Mouse (Mus musculus) heart, postnatal 25 days (tissue): Measurements from ENCODE around the gene Gm44805. TPM values are rescaled to one million over a fixed set of nuclear protein-coding genes. Genes with fewer than 3 reads are reported as not detected.
"Not testable (repeated sequence)": the region's sequence is repeated elsewhere in the genome, so short reads cannot be mapped to it uniquely, and the experiment has no call there.

ENCODE experiments used
- DNase-seq: peaks from one replicate; pipeline ENCODE4 v3.0.0; 2022; ENCODE audit warnings: low spot score
- intact Hi-C: fragments of 180-260 bp; cut with DNase I; formaldehyde crosslinking; loops from one replicate; pipeline ENCODE4 v1.15.1; 2025
- total RNA-seq, 2 experiments: library from RNA; stranded (reverse); gene quantifications; 2 replicates each; pipeline ENCODE4 v1.2.3; 2021

The Gm44805 gene
- total RNA-seq, 2 experiments from 2014 or later = not detected

DNA sequence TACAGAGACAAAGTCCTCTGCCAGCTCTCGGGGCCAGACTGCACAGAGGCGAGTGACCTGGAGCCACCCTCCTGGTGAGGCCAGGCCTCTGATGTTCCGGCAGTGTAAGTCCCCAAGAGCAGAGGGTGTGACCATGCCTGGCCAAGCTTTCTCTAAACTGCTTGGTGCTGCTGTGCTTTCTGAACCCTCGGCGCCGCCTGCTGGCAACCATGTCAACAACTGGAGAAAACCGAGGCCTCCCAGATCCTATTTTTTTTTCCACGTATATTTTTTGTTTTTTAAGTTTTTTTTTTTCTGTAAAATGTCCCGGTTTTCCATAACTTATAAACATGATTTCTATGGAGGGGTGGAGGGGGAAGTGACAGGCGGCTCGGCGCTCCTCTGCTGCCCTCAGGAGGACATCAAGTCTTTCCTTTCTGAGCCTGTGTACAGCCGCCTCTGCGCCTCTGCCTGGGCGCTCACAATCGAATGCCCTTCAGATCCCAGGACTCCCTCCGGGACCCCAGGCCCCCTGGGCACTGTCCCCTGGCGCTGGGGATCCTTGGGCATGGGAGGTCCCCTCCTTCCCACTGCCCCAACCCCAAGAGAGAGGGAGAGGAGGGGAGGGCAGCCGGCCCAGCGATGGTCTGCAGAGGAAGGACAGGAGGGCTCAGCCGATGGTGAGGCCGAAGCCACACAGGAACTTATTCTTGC, 20.0 kb upstream of the Gm44805 start:
- intact Hi-C loops = loop anchor here (5.0 kb wide), 1 partner anchor 294 kb away; no protein-coding TSS in a partner anchor
- DNase-seq = peak; percentile 67

DNA sequence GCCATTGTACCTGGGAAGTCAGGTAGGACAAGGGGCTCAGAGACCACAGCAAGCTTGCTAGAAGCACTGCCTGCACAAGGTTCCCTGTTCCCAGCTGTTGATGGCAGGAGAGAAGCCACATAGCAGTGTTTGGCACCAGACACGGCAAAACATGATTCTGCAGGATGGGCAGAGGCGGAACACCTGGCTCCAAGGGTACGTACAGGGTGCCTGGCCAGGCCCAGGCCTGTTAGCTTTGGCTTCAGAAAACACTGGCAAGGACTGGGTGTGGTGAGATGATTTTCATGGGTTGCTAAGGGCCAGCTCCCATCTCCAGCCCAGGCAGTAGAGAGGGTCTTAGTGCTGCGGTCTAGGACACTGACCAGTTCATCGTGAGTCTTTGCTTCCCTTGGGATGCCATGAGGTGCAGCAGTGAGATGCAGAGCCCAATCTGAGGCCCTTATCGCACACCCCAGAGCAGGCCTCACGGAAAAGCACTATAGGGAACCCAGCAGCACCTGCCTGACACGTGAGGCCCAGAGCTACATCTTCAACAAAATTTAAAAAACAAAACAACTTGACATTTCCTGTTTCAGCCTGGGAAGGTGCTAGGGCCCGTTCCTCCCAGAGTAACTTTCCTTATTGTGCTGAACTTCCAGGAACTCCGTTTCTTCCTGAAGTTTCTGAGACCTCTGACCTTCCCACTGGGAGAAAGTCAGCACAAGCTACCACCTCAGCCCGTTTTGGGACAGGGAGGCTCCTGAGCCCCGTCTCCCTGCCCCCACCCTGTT, 19.3 kb upstream of the Gm44805 start:
- intact Hi-C loops = loop anchor here (5.0 kb wide), 1 partner anchor 293 kb away; no protein-coding TSS in a partner anchor
- no peak for DNase-seq

DNA sequence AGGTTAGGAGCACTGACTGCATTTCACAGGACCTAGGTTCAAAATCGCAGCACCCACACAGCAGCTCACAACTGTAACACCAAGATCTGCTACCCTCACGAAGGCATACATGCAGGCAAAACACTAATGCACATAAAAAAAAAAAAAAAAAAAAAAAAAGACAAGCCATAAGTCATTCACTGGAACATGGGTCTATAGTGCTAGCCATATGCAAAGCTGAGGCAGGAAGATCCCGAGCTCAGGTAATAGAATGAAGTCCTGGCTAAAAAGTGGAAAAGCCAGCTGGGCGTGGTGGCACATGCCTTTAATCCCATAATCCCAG, 18.6 kb upstream of the Gm44805 start:
- intact Hi-C loops = loop anchor here (5.0 kb wide), 1 partner anchor 292 kb away; no protein-coding TSS in a partner anchor

DNA sequence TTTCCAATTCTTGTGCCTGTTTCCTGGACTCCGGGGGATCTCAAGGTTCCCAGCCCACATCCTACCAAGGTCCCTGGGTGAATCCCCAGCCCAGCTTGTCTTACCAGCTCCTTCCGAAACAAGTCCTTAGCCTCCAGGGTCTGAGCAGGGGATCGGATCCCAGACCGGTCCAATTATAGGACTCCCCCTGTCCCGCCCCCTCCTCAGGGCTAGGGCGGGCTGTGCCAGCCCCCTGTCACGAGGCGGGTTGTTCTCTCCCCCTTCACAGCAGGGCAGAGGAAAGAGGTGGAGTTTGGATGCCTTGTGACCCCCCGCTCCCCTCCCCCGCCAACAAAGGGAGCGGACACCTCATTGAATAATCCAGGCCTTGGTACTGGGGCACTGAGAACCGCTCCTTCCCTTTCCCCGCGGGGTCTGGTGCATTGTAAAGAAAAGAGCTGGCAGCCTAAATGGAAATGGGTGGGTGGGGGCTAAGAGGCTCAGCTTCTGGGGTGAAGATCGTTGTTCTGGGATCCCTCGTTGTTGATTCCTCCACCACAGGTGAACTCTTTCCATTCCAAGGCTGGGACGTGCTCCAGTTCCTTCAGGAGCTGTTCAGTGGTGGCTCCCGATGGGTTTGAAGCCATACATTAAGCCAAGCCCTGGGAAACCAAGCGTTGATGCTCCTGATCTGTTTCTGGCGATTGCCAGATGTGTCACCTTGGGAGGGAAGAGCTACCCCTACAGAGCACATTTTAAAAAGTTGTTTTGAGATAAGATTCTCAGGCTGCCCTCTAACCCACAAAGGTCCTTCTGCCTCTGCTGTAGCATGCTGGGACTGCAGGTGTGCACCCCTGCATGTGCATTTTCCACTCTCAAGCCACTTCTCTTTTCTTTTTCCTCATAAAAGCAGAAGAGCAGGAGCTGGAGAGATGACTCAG, 17.9 kb upstream of the Gm44805 start, which contains the start of gene Apoe:
Gene Apoe (minus strand): TSS at position 282 of the 920 bp plus-strand sequence.
- intact Hi-C loops = no loop called here
- DNase-seq = peak; percentile 75

More for the DNA sequence above, 18.6 kb upstream of the Gm44805 start:
- DNase-seq = no peak

DNA sequence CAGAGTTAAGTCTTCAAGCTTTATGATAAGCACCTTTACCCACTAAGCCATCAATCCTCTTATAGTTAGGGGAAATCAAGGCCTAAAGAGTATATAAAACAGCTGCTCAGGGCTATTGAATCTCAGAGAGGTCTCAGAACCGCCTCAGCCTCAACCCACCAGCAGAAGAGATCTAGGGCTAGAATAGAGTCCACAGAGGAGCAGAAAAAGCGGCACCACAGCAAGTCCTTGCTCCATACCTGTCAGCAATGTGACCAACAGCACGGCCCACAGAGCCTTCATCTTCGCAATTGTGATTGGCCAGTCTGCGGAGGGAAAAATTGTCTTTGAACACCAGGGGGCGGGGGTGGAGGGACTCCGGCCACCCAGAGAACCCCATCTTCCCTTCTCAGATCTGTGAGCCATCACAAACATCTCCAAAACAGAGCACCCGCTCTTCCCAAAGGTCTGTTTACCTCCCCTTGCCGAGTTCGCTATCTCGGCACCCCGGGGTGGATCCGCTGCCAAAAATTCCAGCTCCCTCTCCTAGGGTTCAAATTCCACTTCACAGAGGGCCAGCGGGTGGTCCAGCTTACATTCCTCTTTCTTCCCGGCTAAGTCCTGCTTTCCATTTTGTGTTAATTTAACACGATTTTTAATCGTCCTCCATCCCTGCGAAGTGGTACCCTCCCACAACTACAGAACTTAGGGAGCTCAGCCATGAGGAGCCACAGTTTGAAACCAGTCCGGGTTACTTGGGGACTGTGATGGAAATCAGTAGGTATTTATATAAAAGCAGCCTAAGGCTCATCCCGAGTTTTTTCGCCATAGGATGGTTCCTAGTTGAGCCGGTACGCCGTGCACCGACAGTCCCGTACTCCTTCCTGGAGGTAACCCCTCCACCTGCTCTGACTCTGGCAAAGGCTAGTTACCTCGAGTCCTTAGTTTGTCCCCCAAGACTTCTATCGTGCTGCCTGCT, 17.0 kb upstream of the Gm44805 start:
- intact Hi-C loops = loop anchor here (1.0 kb wide), 1 partner anchor 28 kb away; no protein-coding TSS in a partner anchor
- no peak for DNase-seq

DNA sequence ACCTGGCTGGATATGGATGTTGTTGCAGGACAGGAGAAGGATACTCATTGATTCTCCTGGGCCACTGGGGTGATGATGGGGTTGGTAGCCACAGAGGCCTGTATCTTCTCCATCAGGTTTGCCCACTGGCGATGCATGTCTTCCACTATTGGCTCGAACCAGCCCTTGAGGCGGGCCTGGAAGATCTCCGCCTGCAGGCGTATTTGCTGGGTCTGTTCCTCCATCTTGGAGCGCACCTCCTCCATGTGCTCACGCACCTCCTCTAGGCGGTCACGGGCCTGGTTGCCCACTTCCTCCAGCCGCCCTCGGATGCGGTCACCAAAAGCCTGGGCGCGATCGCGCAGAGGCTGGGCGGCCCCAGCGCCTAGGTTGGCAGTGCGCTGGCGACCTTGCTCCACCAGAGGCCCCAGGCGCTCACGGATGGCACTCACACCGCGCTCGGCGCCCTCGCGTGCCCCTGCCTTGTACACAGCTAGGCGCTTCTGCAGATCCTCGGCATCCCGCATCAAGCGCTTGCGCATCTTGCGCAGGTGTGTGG, 15.2 kb upstream of the Gm44805 start:
- no peak for DNase-seq
- intact Hi-C loops = no loop called here

DNA sequence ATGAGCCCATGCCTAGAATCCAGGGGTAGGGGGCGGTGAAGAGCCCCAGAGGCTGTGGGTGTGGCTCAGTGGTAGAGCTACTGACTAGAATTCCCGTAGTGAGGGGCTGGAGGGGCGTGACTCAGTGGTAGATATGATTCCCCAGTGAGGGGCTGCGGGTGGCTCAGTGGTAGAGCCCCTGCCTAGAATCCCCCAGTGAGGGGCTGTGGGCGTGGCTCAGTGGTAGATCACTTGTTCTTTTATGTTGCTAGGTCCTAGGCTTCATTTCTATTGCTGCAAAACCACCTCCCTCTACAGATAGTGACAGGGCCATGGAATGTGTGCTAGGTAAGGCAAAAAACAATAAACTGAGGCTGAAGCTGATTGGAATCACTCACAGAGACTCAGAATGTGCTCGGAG, 14.7 kb upstream of the Gm44805 start:
- DNase-seq = no peak
- intact Hi-C loops = no loop called here

DNA sequence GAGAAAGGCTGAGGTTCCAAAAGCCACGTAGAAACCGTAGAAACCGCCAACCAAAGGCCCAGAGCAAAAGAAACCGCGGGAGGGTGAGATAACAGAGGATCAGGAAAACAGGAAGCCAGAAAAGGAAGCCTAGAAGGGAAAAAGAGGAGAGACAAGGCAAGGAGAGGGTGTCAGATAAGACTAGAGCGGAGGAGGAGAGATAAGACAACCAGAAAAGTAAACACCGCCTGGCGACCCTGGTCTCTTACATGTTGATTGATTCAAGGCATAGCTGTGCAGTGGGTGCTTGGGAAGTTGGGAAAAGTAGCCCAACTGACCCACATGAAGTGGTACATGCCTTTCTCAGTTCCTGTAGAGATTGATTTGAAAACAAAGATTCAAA, 14.0 kb upstream of the Gm44805 start:
- intact Hi-C loops = no loop called here
- no peak for DNase-seq

DNA sequence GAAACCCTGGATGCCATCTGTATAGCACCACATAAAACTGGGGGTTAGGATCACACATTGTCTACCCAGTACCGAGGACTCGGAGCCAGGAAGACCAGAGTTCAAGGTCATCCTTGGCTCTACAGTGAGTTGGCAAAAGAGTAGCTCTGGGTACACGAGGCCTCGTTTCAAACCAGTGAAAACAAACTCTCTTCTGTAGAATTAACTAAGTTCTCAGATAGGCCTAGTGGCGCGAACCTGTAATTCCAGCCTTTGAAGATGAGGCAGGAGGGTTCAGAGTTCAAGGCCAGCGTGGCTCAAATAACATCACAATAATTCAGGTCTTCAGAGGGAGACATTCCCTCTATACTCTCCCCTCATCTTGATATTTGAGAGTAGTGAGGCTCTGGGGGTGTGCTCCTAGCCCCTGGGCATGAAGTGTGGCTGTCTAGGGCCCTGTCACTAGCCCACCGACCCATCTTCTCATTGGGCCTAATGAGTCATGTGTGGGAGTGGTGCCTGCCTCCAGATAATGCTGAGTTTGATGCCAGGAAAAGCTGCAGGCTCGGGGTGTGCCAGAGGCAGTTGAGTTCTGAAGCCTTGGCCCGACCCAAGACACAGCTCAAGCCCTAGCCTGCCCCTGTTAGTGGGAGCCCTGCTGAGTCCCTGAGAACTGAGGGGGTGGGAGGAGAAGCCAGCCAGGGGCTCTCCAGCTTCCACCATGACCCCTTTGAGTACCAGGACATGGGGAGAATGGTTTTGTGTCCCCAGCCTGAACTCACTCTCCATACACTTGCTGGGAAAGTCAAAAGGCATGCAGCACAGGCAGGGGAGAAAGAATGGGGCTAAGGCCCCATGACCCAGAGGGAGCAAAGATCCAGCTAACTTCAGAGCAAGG, 13.4 kb upstream of the Gm44805 start:
- DNase-seq = no peak
- intact Hi-C loops = no loop called here

DNA sequence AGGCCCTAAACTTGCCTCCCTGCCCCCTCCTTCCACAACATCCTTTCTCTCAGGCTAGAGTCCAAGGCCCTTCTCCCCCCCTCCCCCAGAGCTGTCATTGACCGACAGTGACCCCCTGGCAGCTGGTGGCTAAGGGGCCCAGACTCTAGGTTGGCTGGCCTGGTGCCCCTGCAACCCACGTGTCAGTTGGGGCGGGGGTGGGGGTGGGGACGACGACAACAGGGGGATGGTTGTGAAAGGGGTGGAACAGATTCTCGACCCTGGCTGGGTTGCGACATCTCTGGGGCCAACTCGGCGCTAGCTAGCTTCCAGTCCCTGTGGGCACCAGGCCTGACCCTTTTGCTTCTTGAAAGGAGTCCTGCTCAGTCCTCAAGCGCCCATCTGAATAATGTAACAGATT, 12.2 kb upstream of the Gm44805 start:
- DNase-seq = peak; percentile 61
- intact Hi-C loops = no loop called here

DNA sequence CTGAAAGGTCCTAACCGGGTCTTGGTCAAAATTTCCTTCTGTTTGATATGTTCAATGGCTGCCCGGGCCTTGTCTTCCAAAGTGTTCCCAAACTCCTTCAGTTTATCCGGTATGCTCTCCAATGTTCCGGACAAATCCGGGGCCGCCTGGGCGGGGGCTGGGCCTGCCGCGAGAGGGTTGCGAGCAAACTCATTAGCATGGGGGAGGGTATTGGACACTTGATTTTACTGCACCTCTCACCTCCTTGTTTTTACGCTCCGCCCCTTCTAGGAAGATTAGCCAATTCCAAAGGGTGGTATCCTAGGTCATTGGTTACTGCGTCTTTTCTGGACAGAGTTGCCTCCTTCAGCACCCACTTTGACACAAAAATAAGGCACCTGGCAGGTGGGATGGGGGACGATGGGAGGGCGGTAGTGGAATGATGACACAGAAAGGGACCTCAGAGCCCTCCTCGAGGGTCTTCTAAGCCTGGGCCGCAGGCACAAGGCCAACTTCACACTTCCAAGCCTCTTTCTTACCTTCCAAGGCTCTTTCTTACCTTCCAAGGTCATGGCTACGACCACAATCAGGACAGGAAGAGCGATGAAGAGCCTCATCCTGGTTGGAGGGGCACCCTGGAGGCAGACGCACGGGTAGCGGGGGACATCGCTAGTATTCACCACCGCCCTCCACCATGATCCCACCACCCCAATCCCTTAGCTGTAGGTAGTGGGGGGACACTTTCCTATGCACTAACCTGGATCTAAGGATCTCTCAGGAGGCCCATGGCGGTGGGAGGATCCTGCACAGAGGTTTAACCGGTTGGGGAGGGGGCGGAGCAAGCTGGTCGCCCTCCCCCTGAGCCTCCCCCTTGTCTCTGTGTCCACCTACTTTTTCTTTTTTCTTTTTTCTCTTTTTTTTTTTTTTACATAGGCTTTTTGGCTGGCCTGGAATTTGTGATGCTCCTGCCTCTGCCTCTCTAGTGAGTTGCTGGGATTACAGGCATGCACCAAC, 10.9 kb upstream of the Gm44805 start, which contains the start of gene Apoc1:
Gene Apoc1 (minus strand): TSS at position 788 of the 993 bp plus-strand sequence.
- intact Hi-C loops = no loop called here
- no peak for DNase-seq

DNA sequence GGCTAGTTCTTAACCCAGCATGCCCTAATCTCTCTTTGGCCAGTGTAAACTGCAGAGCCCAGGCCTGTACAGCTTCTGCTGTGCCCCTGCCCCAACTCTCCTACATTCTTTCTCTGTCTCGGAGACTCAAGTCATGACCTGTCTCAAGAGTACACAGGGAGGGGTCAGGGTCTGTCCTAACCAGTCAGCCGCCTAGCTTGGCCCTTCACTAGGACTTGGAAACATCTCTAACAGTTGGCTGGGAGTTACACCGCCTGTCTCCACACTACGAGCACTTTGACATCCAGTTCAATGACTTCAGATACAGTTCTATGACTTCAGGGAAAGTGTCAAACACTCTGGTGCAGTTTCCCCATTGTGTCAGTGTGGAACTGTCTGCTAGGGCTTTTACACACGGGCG, 10.2 kb upstream of the Gm44805 start:
- intact Hi-C loops = no loop called here
- DNase-seq = no peak

DNA sequence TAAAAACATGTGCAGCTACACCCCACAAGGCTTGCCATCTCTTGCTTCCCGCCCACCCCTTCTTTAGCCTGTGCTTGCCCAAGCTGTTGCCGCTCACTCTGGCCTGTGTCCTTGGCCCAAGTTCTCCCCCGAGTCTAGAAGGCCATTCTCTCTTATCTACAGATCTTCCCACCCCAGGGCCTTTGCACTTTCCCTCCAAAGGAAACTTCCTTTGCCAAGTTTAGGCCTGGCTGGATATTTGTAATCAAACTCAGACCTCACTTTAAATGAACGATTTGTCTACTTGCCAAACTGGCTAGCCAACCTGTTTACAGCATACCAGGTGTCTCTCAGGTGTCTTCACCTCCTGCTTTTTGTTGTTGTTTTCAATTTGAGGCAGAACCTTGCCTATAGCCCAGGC, 9.6 kb upstream of the Gm44805 start:
- no peak for DNase-seq
- intact Hi-C loops = no loop called here

DNA sequence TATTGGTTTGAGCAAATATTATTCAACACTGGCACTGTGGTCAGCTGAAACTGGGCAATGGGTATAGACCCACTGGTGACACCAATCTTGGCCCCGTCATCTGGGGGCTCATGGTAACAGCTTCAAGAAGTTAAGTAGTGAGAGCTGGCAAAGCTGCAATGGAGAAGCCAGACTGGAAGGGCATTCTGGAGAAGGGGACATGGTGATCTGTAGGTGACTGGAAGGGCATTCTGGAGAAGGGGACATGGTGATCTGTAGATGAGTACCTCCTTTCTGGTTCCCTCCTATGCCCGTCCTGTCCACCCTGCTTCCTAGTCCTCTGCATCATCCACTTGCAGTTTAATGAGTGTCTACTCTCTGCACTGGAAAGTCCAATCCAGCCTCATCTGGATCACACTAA, 7.4 kb upstream of the Gm44805 start:
- DNase-seq = no peak
- intact Hi-C loops = no loop called here

DNA sequence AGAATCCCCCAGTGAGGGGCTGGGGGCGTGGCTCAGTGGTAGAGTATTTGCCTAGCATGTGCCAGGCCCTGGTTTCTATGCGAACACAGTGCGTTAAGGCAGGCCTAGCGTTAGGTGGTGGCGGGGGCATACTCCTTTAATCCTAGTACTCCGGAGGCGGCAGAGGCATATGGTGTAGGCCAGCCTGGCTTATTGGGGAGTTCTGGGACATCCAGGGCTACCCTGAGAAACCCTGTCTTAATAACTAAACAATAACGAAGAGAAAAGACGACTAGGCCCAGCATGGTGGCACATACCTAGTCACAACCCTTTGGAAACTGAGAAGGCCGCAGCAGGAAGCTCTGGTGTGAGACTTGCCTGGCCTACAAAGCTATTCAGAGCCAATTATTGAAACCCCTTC, 6.9 kb upstream of the Gm44805 start:
- intact Hi-C loops = no loop called here
- DNase-seq = no peak

DNA sequence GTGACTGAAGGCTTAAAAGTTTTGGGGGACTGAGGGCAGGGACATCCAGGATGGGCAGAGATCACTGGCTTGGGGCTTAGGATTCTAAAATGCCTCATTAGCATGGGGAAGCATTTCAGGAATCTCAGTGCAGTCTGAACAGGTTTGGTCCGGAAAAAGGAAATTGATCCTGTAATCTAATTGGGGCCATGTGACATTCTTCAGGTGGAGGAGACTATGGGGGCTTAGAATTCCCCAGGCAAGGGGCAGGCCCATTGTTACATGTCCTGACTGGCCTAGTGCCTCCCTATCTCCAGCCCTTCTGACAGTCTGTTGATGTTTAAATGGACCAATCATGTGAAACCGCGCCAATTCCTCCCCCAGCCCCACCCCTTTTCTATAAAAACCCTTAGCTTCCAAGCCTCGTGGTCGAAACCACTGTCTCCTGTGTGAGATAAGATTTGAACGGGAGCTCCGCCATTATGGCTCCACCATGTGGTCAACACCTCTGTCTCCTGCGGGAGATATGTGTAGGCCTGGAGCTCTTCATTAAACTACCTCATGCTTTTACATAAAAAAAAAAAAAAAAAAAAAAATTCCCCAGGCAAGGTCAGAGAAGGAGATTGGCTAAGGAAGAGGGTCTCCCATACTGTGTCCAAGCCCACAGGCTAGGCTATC, 5.8 kb upstream of the Gm44805 start:
- intact Hi-C loops, DNase-seq: not testable (repeated sequence)
